Mouse (Mus musculus) CH12.LX (cell line): ENCODE data around the gene Dlgap1. TPM values are rescaled to one million over a fixed set of nuclear protein-coding genes. Genes with fewer than 3 reads are reported as not detected.

Source experiments
- DNase-seq: peaks from one replicate; pipeline ENCODE4 v3.0.0-alpha.2; 2013; ENCODE audit errors: extremely low read depth
- H3K27ac ChIP-seq: 2 replicates; pipeline ENCODE4 v1.5.1; 2012; ENCODE audit warnings: low read depth, mild to moderate bottlenecking, control low read depth, moderate library complexity; ENCODE audit not compliant: insufficient read depth
- H3K27me3 ChIP-seq: replicated peaks from 2 replicates; pipeline ENCODE3; 2012; ENCODE audit warnings: inconsistent platforms
- H3K36me3 ChIP-seq, 2 experiments: replicated peaks in 1 of 2; 2 replicates each; pipeline versions ENCODE3 to v1.6.1; 2012; ENCODE audit warnings: inconsistent platforms in 1 of 2, low read length in 1 of 2, mild to moderate bottlenecking in 1 of 2, mixed read lengths in 1 of 2, moderate library complexity in 1 of 2; ENCODE audit not compliant: control insufficient read depth in 1 of 2, insufficient read depth in 1 of 2
- H3K4me1 ChIP-seq, 2 experiments: 2 replicates each; pipeline ENCODE4 v1.6.1; 2012; ENCODE audit warnings: inconsistent platforms in 1 of 2, moderate library complexity in 1 of 2; ENCODE audit not compliant: insufficient read depth in 2 of 2, control insufficient read depth in 1 of 2
- H3K4me2 ChIP-seq: 2 replicates; pipeline ENCODE4 v1.6.1; 2012; ENCODE audit warnings: low read depth, mild to moderate bottlenecking, control low read depth; ENCODE audit not compliant: poor library complexity, insufficient read depth, severe bottlenecking
- H3K4me3 ChIP-seq, 3 experiments: fragments of 150-350 bp in 1 of 3; sonication (generic) in 1 of 3; replicated peaks in 1 of 3; 2 replicates each; pipeline versions ENCODE3 to v1.5.1; 2011 to 2012; ENCODE audit warnings: low read depth in 2 of 3, low read length in 2 of 3, mild to moderate bottlenecking in 2 of 3, moderate library complexity in 2 of 3, control low read depth in 1 of 3, improper control_type of control experiment in 1 of 3, inconsistent platforms in 1 of 3, mixed read lengths in 1 of 3; ENCODE audit not compliant: poor library complexity in 1 of 3
- H3K79me2 ChIP-seq: replicated peaks from 2 replicates; pipeline ENCODE4 v1.6.1; 2012; ENCODE audit warnings: mild to moderate bottlenecking, moderate library complexity; ENCODE audit not compliant: control insufficient read depth, poor library complexity, insufficient read depth, severe bottlenecking; ENCODE audit errors: extremely low read depth
- H3K9ac ChIP-seq: 2 replicates; pipeline ENCODE4 v1.6.1; 2012; ENCODE audit warnings: low read depth, mild to moderate bottlenecking, control low read depth, moderate library complexity; ENCODE audit not compliant: insufficient read depth
- H3K9me3 ChIP-seq: replicated peaks from 2 replicates; pipeline ENCODE3; 2012; ENCODE audit warnings: low read length, inconsistent platforms, mixed read lengths
- BHLHE40 ChIP-seq: IDR thresholded peaks from 2 replicates; pipeline ENCODE4 v1.6.1; 2011; ENCODE audit warnings: mild to moderate bottlenecking, low read depth, low read length, improper control_type of control experiment
- CTCF ChIP-seq, 2 experiments: IDR thresholded peaks in 1 of 2; conservative IDR thresholded peaks in 1 of 2; 2 replicates each; pipeline ENCODE4 v1.5.1; 2011 to 2012; ENCODE audit warnings: low read depth in 2 of 2, low read length in 2 of 2, improper control_type of control experiment in 1 of 2, inconsistent platforms in 1 of 2, mild to moderate bottlenecking in 1 of 2, moderate library complexity in 1 of 2
- E2F4 ChIP-seq: IDR thresholded peaks from 2 replicates; pipeline ENCODE4 v1.6.1; 2011; ENCODE audit warnings: low read depth, low read length, improper control_type of control experiment; ENCODE audit not compliant: insufficient replicate concordance
- HCFC1 ChIP-seq: IDR thresholded peaks from 2 replicates; pipeline ENCODE4 v1.6.1; 2012; ENCODE audit warnings: low read depth, mild to moderate bottlenecking, inconsistent platforms, low read length, improper control_type of control experiment
- JUN ChIP-seq: IDR thresholded peaks from 2 replicates; pipeline ENCODE4 v1.6.1; 2011; ENCODE audit warnings: low read depth, mild to moderate bottlenecking, low read length, improper control_type of control experiment, moderate library complexity; ENCODE audit not compliant: insufficient read depth
- MAFK ChIP-seq: IDR thresholded peaks from 2 replicates; pipeline ENCODE4 v1.6.1; 2011; ENCODE audit warnings: low read length, improper control_type of control experiment; ENCODE audit not compliant: insufficient replicate concordance
- MYC ChIP-seq: IDR thresholded peaks from 2 replicates; pipeline ENCODE4 v1.6.1; 2011; ENCODE audit warnings: low read depth, mild to moderate bottlenecking, improper control_type of control experiment, low read length
- POLR2A ChIP-seq: IDR thresholded peaks from 2 replicates; pipeline ENCODE4 v1.6.1; 2011; ENCODE audit warnings: low read depth, mild to moderate bottlenecking, improper control_type of control experiment, low read length
- RAD21 ChIP-seq: IDR thresholded peaks from 2 replicates; pipeline ENCODE4 v1.6.1; 2011; ENCODE audit warnings: low read depth, mild to moderate bottlenecking, low read length, improper control_type of control experiment, moderate library complexity
- SIN3A ChIP-seq: IDR thresholded peaks from 2 replicates; pipeline ENCODE4 v1.6.1; 2012; ENCODE audit warnings: low read length, improper control_type of control experiment, inconsistent platforms
- SMC3 ChIP-seq: IDR thresholded peaks from 2 replicates; pipeline ENCODE4 v1.6.1; 2011; ENCODE audit warnings: low read depth, low read length, improper control_type of control experiment
- TBP ChIP-seq: conservative IDR thresholded peaks from 2 replicates; pipeline ENCODE4 v1.6.1; 2011; ENCODE audit warnings: low read depth, low read length, improper control_type of control experiment
- USF2 ChIP-seq: conservative IDR thresholded peaks from 2 replicates; pipeline ENCODE4 v1.6.1; 2011; ENCODE audit warnings: low read depth, low read length, improper control_type of control experiment
- ZC3H11A ChIP-seq: IDR thresholded peaks from 2 replicates; pipeline ENCODE4 v1.6.1; 2012; ENCODE audit warnings: low read depth, mild to moderate bottlenecking, inconsistent platforms, low read length, improper control_type of control experiment
- ZNF384 ChIP-seq: IDR thresholded peaks from 2 replicates; pipeline ENCODE4 v1.6.1; 2012; ENCODE audit warnings: low read depth, low read length, improper control_type of control experiment, inconsistent platforms
- dilution Hi-C: fragments of 300-500 bp; cut with MboI; formaldehyde crosslinking; loops from 2 replicates; pipeline ENCODE4 v1.14.3; 2020; ENCODE audit warnings: low sequenced_read_pairs; ENCODE audit not compliant: extremely low pct_unique_long_range_greater_than_20kb, extremely low pct_ligation_motif_present
- in situ Hi-C: fragments of 300-500 bp; cut with MboI; formaldehyde crosslinking; loops from 3 replicates; pipeline ENCODE4 v1.14.3; 2019; ENCODE audit warnings: low sequenced_read_pairs, low pct_ligation_motif_present, low pct_unique_long_range_greater_than_20kb, mixed read lengths
- polyA plus RNA-seq: library from polyadenylated mRNA; unstranded; fragments of >175 nt; gene quantifications from 2 replicates; pipeline ENCODE4 v1.2.1, GENCODE M21; 2012; ENCODE audit warnings: low read depth; ENCODE audit not compliant: insufficient read length
- total RNA-seq, 2 experiments: library from RNA; depleted of rRNA; stranded (reverse); fragments of 300-350 nt in 1 of 2; fragments of >200 nt in 1 of 2; gene quantifications; 2 replicates each; pipeline ENCODE4 v1.2.3; 2012 to 2014

The Dlgap1 gene
- total and polyA plus RNA-seq, 3 experiments: 0.51 to 2.7 (median 1.2) TPM

DNA sequence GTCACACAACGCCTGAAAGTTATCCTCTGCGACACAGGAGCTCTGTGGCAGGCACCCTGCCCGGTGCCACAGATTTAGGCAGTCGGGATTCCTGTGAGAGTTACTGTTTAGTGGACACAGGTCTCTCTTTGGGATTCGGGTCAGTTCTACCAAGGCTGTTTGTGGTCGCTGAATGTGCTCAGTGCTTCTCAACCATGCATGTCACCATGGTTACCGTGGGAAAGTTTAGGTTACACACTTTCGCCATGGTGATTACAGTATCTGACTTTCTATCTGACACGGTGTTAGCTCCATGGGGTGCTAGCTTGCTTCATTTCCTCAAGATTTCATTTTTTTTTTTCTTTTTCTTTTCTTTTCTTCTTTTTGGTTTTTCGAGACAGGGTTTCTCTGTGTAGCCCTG, 793.8 kb downstream of the Dlgap1 start:
- Histone ChIP-seq H3K9ac (no peak overlapping the region), H3K27ac (no peak overlapping the region), H3K36me3 (no peaks in the 10 kb centered on the region), H3K4me2 (no peak overlapping the region), H3K4me1 (peaks cover 4 to 5% of the 10 kb centered on the region in 2 experiments; a peak in 2 of 4 replicates), H3K9me3 (no peaks in the 10 kb centered on the region), H3K79me2 (no peaks in the 10 kb centered on the region), H3K27me3 (no peaks in the 10 kb centered on the region), H3K4me3 (no peak overlapping the region)
- in situ Hi-C loops (no loop called here), dilution Hi-C loops (no loop called here)
- peak; percentile 23 for DNase-seq
- no peak for TF ChIP-seq HCFC1
- TF ChIP-seq USF2: no peak

DNA sequence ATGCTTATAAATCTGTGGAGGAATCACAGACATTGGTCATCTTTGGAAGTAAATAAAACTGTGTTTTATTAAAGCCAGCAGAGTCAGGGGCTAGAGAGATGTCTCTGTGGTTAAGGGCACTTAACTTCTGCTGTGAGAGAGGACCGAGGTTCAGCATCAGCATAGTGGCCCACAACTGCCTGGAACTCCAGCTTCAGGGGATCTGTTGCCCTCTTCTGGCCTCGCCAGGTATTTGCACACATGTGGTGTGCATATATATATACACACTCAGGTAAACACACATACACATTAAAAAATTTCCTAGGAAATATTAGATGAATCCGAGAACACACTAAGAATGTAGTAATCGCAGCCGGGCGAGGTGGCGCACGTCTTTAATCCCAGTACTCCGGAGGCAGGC, 796.5 kb downstream of the Dlgap1 start:
- Histone ChIP-seq H3K27ac (no peak overlapping the region), H3K79me2 (no peaks in the 10 kb centered on the region)
- dilution Hi-C loops: no loop called here
- TF ChIP-seq BHLHE40: no peak
- no peak for TF ChIP-seq ZNF384
- TF ChIP-seq TBP: no peak
- no peak for TF ChIP-seq MYC
- no peak for TF ChIP-seq SIN3A
- TF ChIP-seq POLR2A: no peak
- no peak for TF ChIP-seq ZC3H11A
- TF ChIP-seq E2F4: no peak
- no peak for TF ChIP-seq MAFK
- no peak for TF ChIP-seq HCFC1
- no peak for TF ChIP-seq JUN
- TF ChIP-seq CTCF (conservative IDR thresholded peaks at IDR 0.05 in 1 of 2, IDR thresholded peaks at IDR 0.05 in 1 of 2; ENCODE audit: low read depth in 2 of 2, low read length in 2 of 2): peak in 1 of 2 experiments; percentile 37; a peak in 2 of 4 replicates
- TF ChIP-seq RAD21: peak; percentile 10
- TF ChIP-seq USF2: no peak
- peak; percentile 21; the same call in 1 of the 2 replicates for TF ChIP-seq SMC3
- TF ChIP-seq, all 38 proteins: peak for 3
- Histone ChIP-seq H3K36me3 (no peaks in the 10 kb centered on the region), H3K27me3 (no peaks in the 10 kb centered on the region), H3K9ac (no peak overlapping the region), H3K4me2 (no peak overlapping the region), H3K4me1 (peaks cover 2 to 4% of the 10 kb centered on the region in 2 experiments; a peak in 2 of 4 replicates), H3K4me3 (no peak overlapping the region), H3K9me3 (no peaks in the 10 kb centered on the region)
- in situ Hi-C loops: no loop called here
- peak; percentile 12 for DNase-seq
